Comparison of ENCODE assay signal across 14 mouse cellular contexts in genomic region chr11:83632744-83633143, GRCm38 (mm10). TPM values are rescaled to one million over a fixed set of nuclear protein-coding genes. Genes with fewer than 3 reads are reported as not detected.
DNase-seq lines count a peak whose midpoint lies in the region; TF ChIP-seq lines count a peak whose summit lies in the region.
"Had no signal": no experiment of that assay in that cellular context is flagged by ENCODE, and none has a peak within 500 bp of the region (broad histone marks: within the 10 kb centered on the region; RNA-seq: fewer than 3 reads in every experiment).

No protein-coding gene starts in this region.

- H3K27me3 ChIP-seq in ES-Bruce4 (ENCODE audit: control insufficient read depth, insufficient read depth, low read length, poor library complexity, severe bottlenecking) = no peaks in the 10 kb centered on the region
- no peaks in the 10 kb centered on the region for H3K27me3 ChIP-seq in thymus, adult 2 months (ENCODE audit: control insufficient read depth, insufficient read depth, low read length)
- H3K27me3 ChIP-seq: embryonic facial prominence, embryonic 15.5 days; stomach, embryonic 15.5 days had no signal

- TF ChIP-seq POLR2A in ES-Bruce4 (IDR thresholded peaks at IDR 0.05; ENCODE audit: insufficient read depth, low read length) = no peak
- no peak for TF ChIP-seq POLR2A in thymus, adult 2 months (IDR thresholded peaks at IDR 0.05; ENCODE audit: control insufficient read depth, extremely low read depth, insufficient read depth, low read length, poor library complexity)

- TF ChIP-seq EP300 in ES-Bruce4 (IDR thresholded peaks at IDR 0.05; ENCODE audit: insufficient read depth, low read depth, low read length) = no peak

- DNase-seq in embryo, embryonic 10 days (ENCODE audit: low spot score) = peak; percentile 10
- DNase-seq in embryo, embryonic 11 days = no peak
- DNase-seq in left cerebral cortex, adult 2 months (ENCODE audit: extremely low spot score in 1 of 2, low spot score in 2 of 2) = no peak
- no peak for DNase-seq in left cerebral cortex, postnatal 36 days (ENCODE audit: low spot score in 2 of 2)
- peak; percentile 29 to 41 for DNase-seq in kidney, postnatal 4 days
- no peak for DNase-seq in right cerebral cortex, adult 2 months (ENCODE audit: low spot score in 2 of 2)
- no peak for DNase-seq in thymus, adult 2 months

- H3K4me3 ChIP-seq in left cerebral cortex, adult 2 months = no peak overlapping the region
- no peak overlapping the region for H3K4me3 ChIP-seq in ES-Bruce4 (ENCODE audit: low read depth, low read length)
- no peak overlapping the region for H3K4me3 ChIP-seq in thymus, adult 2 months (ENCODE audit: control insufficient read depth, insufficient read depth, low read length)
- H3K4me3 ChIP-seq: embryonic facial prominence, embryonic 15.5 days; limb, embryonic 10.5 days; midbrain, embryonic 10.5 days; stomach, embryonic 15.5 days had no signal

- 51% methylated on average over 4 of the region's 4 CpGs for WGBS in thymus, adult 2 months

- no peak overlapping the region for H3K9ac ChIP-seq in ES-Bruce4 (ENCODE audit: low read depth, poor library complexity, severe bottlenecking)
- H3K9ac ChIP-seq: embryonic facial prominence, embryonic 15.5 days; stomach, embryonic 15.5 days had no signal

- intact Hi-C loops in left cerebral cortex, adult 2 months (cut with DNase I) = loop anchor here (5.0 to 10.0 kb wide), 2 partner anchors 70 to 188 kb away; no protein-coding TSS in a partner anchor
- intact Hi-C loops in left cerebral cortex, postnatal 36 days (cut with DNase I) = no loop called here

- no peaks in the 10 kb centered on the region for H3K4me1 ChIP-seq in ES-Bruce4 (ENCODE audit: control insufficient read depth, insufficient read depth, low read length)
- 0 out of 2 replicates have a peak, but pooled peaks cover 2% of the 10 kb centered on the region for H3K4me1 ChIP-seq in thymus, adult 2 months (replicated peaks; ENCODE audit: control insufficient read depth, insufficient read depth, low read length)
- H3K4me1 ChIP-seq: embryonic facial prominence, embryonic 15.5 days; limb, embryonic 10.5 days; stomach, embryonic 15.5 days had no signal

- peak; percentile 14 for TF ChIP-seq CTCF in left cerebral cortex, adult 2 months (IDR thresholded peaks at IDR 0.05)
- TF ChIP-seq CTCF in ES-Bruce4 (IDR thresholded peaks at IDR 0.05; ENCODE audit: low read depth, low read length) = peak; percentile 15
- no peak for TF ChIP-seq CTCF in thymus, adult 2 months (IDR thresholded peaks at IDR 0.05; ENCODE audit: borderline replicate concordance, control insufficient read depth, extremely low read depth, insufficient read depth, low read length, poor library complexity)

- no peak overlapping the region for H3K27ac ChIP-seq in left cerebral cortex, adult 2 months
- H3K27ac ChIP-seq in ES-Bruce4 (ENCODE audit: insufficient read depth, low read length) = no peak overlapping the region
- H3K27ac ChIP-seq in thymus, adult 2 months (ENCODE audit: control insufficient read depth, insufficient read depth, low read length) = no peak overlapping the region
- H3K27ac ChIP-seq: embryonic facial prominence, embryonic 15.5 days; limb, embryonic 10.5 days; midbrain, embryonic 10.5 days; stomach, embryonic 15.5 days had no signal

- H3K36me3 ChIP-seq in ES-Bruce4 (ENCODE audit: control insufficient read depth, insufficient read depth, low read length, poor library complexity, severe bottlenecking) = no peaks in the 10 kb centered on the region
- H3K36me3 ChIP-seq in thymus, adult 2 months (ENCODE audit: control insufficient read depth, insufficient read depth, low read length) = no peaks in the 10 kb centered on the region
- H3K36me3 ChIP-seq: embryonic facial prominence, embryonic 15.5 days; limb, embryonic 10.5 days; midbrain, embryonic 10.5 days; stomach, embryonic 15.5 days had no signal

- no peaks in the 10 kb centered on the region for H3K9me3 ChIP-seq in ES-Bruce4 (replicated peaks; ENCODE audit: control insufficient read depth, insufficient read depth, low read length, poor library complexity, severe bottlenecking)
- H3K9me3 ChIP-seq: embryonic facial prominence, embryonic 15.5 days; limb, embryonic 10.5 days; midbrain, embryonic 10.5 days; stomach, embryonic 15.5 days had no signal

RNA-seq across cellular contexts. Expression of gene Rpl9-ps1, which starts 12.7 kb away (rescaled TPM):
- total RNA-seq in left cerebral cortex, adult 2 months (2021) = not detected
- not detected for total RNA-seq in left cerebral cortex, postnatal 36 days (2021)
- polyA plus RNA-seq in ES-Bruce4 (2011; ENCODE audit: insufficient read depth, insufficient read length, low read depth, missing spikeins) = not detected in 2 replicates
- polyA plus RNA-seq in thymus, adult 2 months (2012; rRNA removed) = not detected in 2 replicates
- total RNA-seq: ES-E14; gastrocnemius, adult 18-20 months had no signal
- polyA plus RNA-seq: embryonic facial prominence, embryonic 15.5 days; limb, embryonic 10.5 days; midbrain, embryonic 10.5 days; stomach, embryonic 15.5 days had no signal

RNA-seq across cellular contexts. Expression of gene Ccl3, which starts 16.4 kb away (rescaled TPM):
- not detected for total RNA-seq in left cerebral cortex, adult 2 months (2021)
- not detected for total RNA-seq in left cerebral cortex, postnatal 36 days (2021)
- polyA plus RNA-seq in ES-Bruce4 (2011; ENCODE audit: insufficient read depth, insufficient read length, low read depth, missing spikeins) = not detected in 2 replicates
- polyA plus RNA-seq in thymus, adult 2 months (2012; rRNA removed) = 3.6 and 10.2 TPM in 2 replicates
- total RNA-seq: gastrocnemius, adult 18-20 months had no signal

RNA-seq across cellular contexts. Expression of gene Ccl4, which starts 29.6 kb away (rescaled TPM):
- not detected for total RNA-seq in left cerebral cortex, adult 2 months (2021)
- not detected for total RNA-seq in left cerebral cortex, postnatal 36 days (2021)
- not detected in 2 replicates for polyA plus RNA-seq in ES-Bruce4 (2011; ENCODE audit: insufficient read depth, insufficient read length, low read depth, missing spikeins)
- polyA plus RNA-seq in thymus, adult 2 months (2012; rRNA removed) = 5.0 and 8.5 TPM in 2 replicates
- total RNA-seq: ES-E14; gastrocnemius, adult 18-20 months had no signal
- polyA plus RNA-seq: midbrain, embryonic 10.5 days had no signal

RNA-seq across cellular contexts. Expression of gene Ccl6, which starts 39.9 kb away (rescaled TPM):
- 1 to 10 TPM; 1.4 to 1.9 TPM for total RNA-seq in left cerebral cortex, adult 2 months (2021)
- total RNA-seq in left cerebral cortex, postnatal 36 days (2021) = 1 to 10 TPM; 1.4 to 1.6 TPM
- not detected in 2 replicates for polyA plus RNA-seq in ES-Bruce4 (2011; ENCODE audit: insufficient read depth, insufficient read length, low read depth, missing spikeins)
- polyA plus RNA-seq in thymus, adult 2 months (2012; rRNA removed) = 4.9 and 10.4 TPM in 2 replicates

RNA-seq across cellular contexts. Expression of gene Ccl9, which starts 54.3 kb away (rescaled TPM):
- 1 to 10 TPM; 2.6 to 5.2 TPM for total RNA-seq in left cerebral cortex, adult 2 months (2021)
- total RNA-seq in left cerebral cortex, postnatal 36 days (2021) = 1 to 10 TPM; 3.3 to 5.6 TPM
- polyA plus RNA-seq in ES-Bruce4 (2011; ENCODE audit: insufficient read depth, insufficient read length, low read depth, missing spikeins) = not detected in 2 replicates
- polyA plus RNA-seq in thymus, adult 2 months (2012; rRNA removed) = 3.4 and 4.5 TPM in 2 replicates

Comparison
In these comparisons a context has a peak if more than half of its experiments do, and no peak if none do; other contexts are left out.
1. DNase-seq: peak in embryo, embryonic 10 days (single experiment) and kidney, postnatal 4 days (2 of 2); none in embryo, embryonic 11 days (single experiment), left cerebral cortex, adult 2 months (0 of 2), left cerebral cortex, postnatal 36 days (0 of 2), right cerebral cortex, adult 2 months (0 of 2) and thymus, adult 2 months (single experiment).